Mouse (Mus musculus) E14TG2a.4 (cell line): ENCODE data around the gene Abcb8.
A peak's percentile ranks its signal among the peaks of the same experiment; 100 is the strongest.

Source experiments
- H3K27me3 ChIP-seq: 2 replicates; pipeline ENCODE4 v1.6.1; 2014; ENCODE audit warnings: low read length, control low read depth; ENCODE audit not compliant: insufficient read depth
- H3K36me3 ChIP-seq: 2 replicates; pipeline ENCODE4 v1.6.1; 2014; ENCODE audit warnings: low read length, control low read depth; ENCODE audit not compliant: insufficient read depth
- H3K4me1 ChIP-seq: replicated peaks from 2 replicates; pipeline ENCODE4 v1.6.1; 2014; ENCODE audit warnings: low read depth, low read length, control low read depth
- H3K4me3 ChIP-seq: replicated peaks from 2 replicates; pipeline ENCODE4 v1.5.1; 2014; ENCODE audit warnings: mild to moderate bottlenecking, low read length
- H3K9me3 ChIP-seq: 2 replicates; pipeline ENCODE4 v1.6.1; 2014; ENCODE audit warnings: low read length, control low read depth
- CTCF ChIP-seq: conservative IDR thresholded peaks from 2 replicates; pipeline ENCODE4 v1.5.1; 2014; ENCODE audit warnings: low read length
- NANOG ChIP-seq: IDR thresholded peaks from 2 replicates; pipeline ENCODE4 v1.6.1; 2014; ENCODE audit warnings: borderline replicate concordance, low read length, mixed read lengths
- POU5F1 ChIP-seq: IDR thresholded peaks from 2 replicates; pipeline ENCODE4 v1.6.1; 2014; ENCODE audit warnings: low read length, borderline replicate concordance

Gene Abcb8

GRCm38 (mm10) chr5:24374666-24375328 is 18.7 kb upstream of the Abcb8 start:
- Histone ChIP-seq H3K9me3 (no peaks in the 10 kb centered on the region), H3K4me3 (no peak overlapping the region), H3K36me3 (peaks cover 17% of the 10 kb centered on the region; the same call in 1 of the 2 replicates), H3K4me1 (peaks cover 32% of the 10 kb centered on the region), H3K27me3 (no peaks in the 10 kb centered on the region)
- no peak for TF ChIP-seq NANOG
- TF ChIP-seq CTCF = no peak
- TF ChIP-seq POU5F1 = no peak

- TF ChIP-seq POU5F1 (no peak), NANOG (no peak), CTCF (no peak)
- Histone ChIP-seq H3K4me1 (peaks cover 59% of the 10 kb centered on the region), H3K4me3 (no peak overlapping the region)
Measured at GRCm38 (mm10) chr5:24378700-24379099, 14.8 kb upstream of the Abcb8 start.

GRCm38 (mm10) chr5:24379501-24379900 is 14.0 kb upstream of the Abcb8 start:
- H3K36me3 ChIP-seq = no peaks in the 10 kb centered on the region
- H3K9me3 ChIP-seq = no peaks in the 10 kb centered on the region
- no peak overlapping the region for H3K4me3 ChIP-seq
- peaks cover 67% of the 10 kb centered on the region for H3K4me1 ChIP-seq
- H3K27me3 ChIP-seq = no peaks in the 10 kb centered on the region; the same call in 1 of the 2 replicates
- TF ChIP-seq POU5F1 (no peak), CTCF (no peak), NANOG (no peak)

More at GRCm38 (mm10) chr5:24378700-24379099, 14.8 kb upstream of the Abcb8 start:
- Histone ChIP-seq H3K27me3 (no peaks in the 10 kb centered on the region; the same call in 1 of the 2 replicates), H3K36me3 (no peaks in the 10 kb centered on the region), H3K9me3 (no peaks in the 10 kb centered on the region)

- Histone ChIP-seq H3K36me3 (peaks cover 10% of the 10 kb centered on the region), H3K4me3 (no peak overlapping the region; the same call in 1 of the 2 replicates), H3K9me3 (no peaks in the 10 kb centered on the region), H3K27me3 (peaks cover 3% of the 10 kb centered on the region; the same call in 1 of the 2 replicates), H3K4me1 (peaks cover 74% of the 10 kb centered on the region)
- TF ChIP-seq CTCF (no peak), POU5F1 (no peak), NANOG (no peak)
Measured at GRCm38 (mm10) chr5:24380499-24380898, 13.0 kb upstream of the Abcb8 start.

GRCm38 (mm10) chr5:24381486-24381885 is 12.0 kb upstream of the Abcb8 start:
- Histone ChIP-seq H3K4me3 (no peak overlapping the region), H3K27me3 (peaks cover 12% of the 10 kb centered on the region), H3K4me1 (peaks cover 73% of the 10 kb centered on the region), H3K36me3 (peaks cover 18% of the 10 kb centered on the region), H3K9me3 (no peaks in the 10 kb centered on the region)
- TF ChIP-seq POU5F1 (no peak), CTCF (no peak), NANOG (no peak)

GRCm38 (mm10) chr5:24381988-24382387 is 11.5 kb upstream of the Abcb8 start:
- TF ChIP-seq NANOG (no peak), POU5F1 (no peak), CTCF (no peak)
- H3K36me3 ChIP-seq = peaks cover 18% of the 10 kb centered on the region
- H3K4me3 ChIP-seq = no peak overlapping the region
- peaks cover 78% of the 10 kb centered on the region for H3K4me1 ChIP-seq
- H3K27me3 ChIP-seq = peaks cover 17% of the 10 kb centered on the region
- no peaks in the 10 kb centered on the region for H3K9me3 ChIP-seq

GRCm38 (mm10) chr5:24383026-24383859 is 10.2 kb upstream of the Abcb8 start:
- Histone ChIP-seq H3K27me3 (peaks cover 28% of the 10 kb centered on the region), H3K4me1 (peaks cover 74% of the 10 kb centered on the region), H3K36me3 (peaks cover 18% of the 10 kb centered on the region), H3K9me3 (no peaks in the 10 kb centered on the region), H3K4me3 (peak overlapping the region; percentile 76)
- TF ChIP-seq NANOG = no peak
- no peak for TF ChIP-seq POU5F1
- TF ChIP-seq CTCF = peak; percentile 21; the same call in 1 of the 2 replicates

GRCm38 (mm10) chr5:24384407-24384806 is 9.1 kb upstream of the Abcb8 start:
- Histone ChIP-seq H3K4me1 (peaks cover 76% of the 10 kb centered on the region), H3K27me3 (peaks cover 35% of the 10 kb centered on the region), H3K4me3 (no peak overlapping the region), H3K36me3 (peaks cover 18% of the 10 kb centered on the region), H3K9me3 (no peaks in the 10 kb centered on the region)
- TF ChIP-seq CTCF (no peak), NANOG (no peak)
